Mouse (Mus musculus) CH12.LX (cell line): Measurements from ENCODE around the gene Scfd2. TPM values are rescaled to one million over a fixed set of nuclear protein-coding genes. Genes with fewer than 3 reads are reported as not detected.
A peak's percentile ranks its signal among the peaks of the same experiment; 100 is the strongest.

Source experiments
- DNase-seq: peaks from one replicate; pipeline ENCODE4 v3.0.0-alpha.2; 2013; ENCODE audit errors: extremely low read depth
- H3K27ac ChIP-seq: 2 replicates; pipeline ENCODE4 v1.5.1; 2012; ENCODE audit warnings: low read depth, mild to moderate bottlenecking, control low read depth, moderate library complexity; ENCODE audit not compliant: insufficient read depth
- H3K27me3 ChIP-seq: replicated peaks from 2 replicates; pipeline ENCODE3; 2012; ENCODE audit warnings: inconsistent platforms
- H3K36me3 ChIP-seq, 2 experiments: replicated peaks in 1 of 2; 2 replicates each; pipeline versions ENCODE3 to v1.6.1; 2012; ENCODE audit warnings: inconsistent platforms in 1 of 2, low read length in 1 of 2, mild to moderate bottlenecking in 1 of 2, mixed read lengths in 1 of 2, moderate library complexity in 1 of 2; ENCODE audit not compliant: control insufficient read depth in 1 of 2, insufficient read depth in 1 of 2
- H3K4me1 ChIP-seq, 2 experiments: 2 replicates each; pipeline ENCODE4 v1.6.1; 2012; ENCODE audit warnings: inconsistent platforms in 1 of 2, moderate library complexity in 1 of 2; ENCODE audit not compliant: insufficient read depth in 2 of 2, control insufficient read depth in 1 of 2
- H3K4me2 ChIP-seq: 2 replicates; pipeline ENCODE4 v1.6.1; 2012; ENCODE audit warnings: low read depth, mild to moderate bottlenecking, control low read depth; ENCODE audit not compliant: poor library complexity, insufficient read depth, severe bottlenecking
- H3K4me3 ChIP-seq, 3 experiments: fragments of 150-350 bp in 1 of 3; sonication (generic) in 1 of 3; replicated peaks in 1 of 3; 2 replicates each; pipeline versions ENCODE3 to v1.5.1; 2011 to 2012; ENCODE audit warnings: low read depth in 2 of 3, low read length in 2 of 3, mild to moderate bottlenecking in 2 of 3, moderate library complexity in 2 of 3, control low read depth in 1 of 3, improper control_type of control experiment in 1 of 3, inconsistent platforms in 1 of 3, mixed read lengths in 1 of 3; ENCODE audit not compliant: poor library complexity in 1 of 3
- H3K79me2 ChIP-seq: replicated peaks from 2 replicates; pipeline ENCODE4 v1.6.1; 2012; ENCODE audit warnings: mild to moderate bottlenecking, moderate library complexity; ENCODE audit not compliant: control insufficient read depth, poor library complexity, insufficient read depth, severe bottlenecking; ENCODE audit errors: extremely low read depth
- H3K9ac ChIP-seq: 2 replicates; pipeline ENCODE4 v1.6.1; 2012; ENCODE audit warnings: low read depth, mild to moderate bottlenecking, control low read depth, moderate library complexity; ENCODE audit not compliant: insufficient read depth
- H3K9me3 ChIP-seq: replicated peaks from 2 replicates; pipeline ENCODE3; 2012; ENCODE audit warnings: low read length, inconsistent platforms, mixed read lengths
- BHLHE40 ChIP-seq: IDR thresholded peaks from 2 replicates; pipeline ENCODE4 v1.6.1; 2011; ENCODE audit warnings: mild to moderate bottlenecking, low read depth, low read length, improper control_type of control experiment
- CHD1 ChIP-seq: IDR thresholded peaks from 2 replicates; pipeline ENCODE4 v1.6.1; 2012; ENCODE audit warnings: low read depth, low read length, improper control_type of control experiment, inconsistent platforms
- CHD2 ChIP-seq: IDR thresholded peaks from 2 replicates; pipeline ENCODE4 v1.6.1; 2011; ENCODE audit warnings: low read length, improper control_type of control experiment
- CTCF ChIP-seq, 2 experiments: IDR thresholded peaks in 1 of 2; conservative IDR thresholded peaks in 1 of 2; 2 replicates each; pipeline ENCODE4 v1.5.1; 2011 to 2012; ENCODE audit warnings: low read depth in 2 of 2, low read length in 2 of 2, improper control_type of control experiment in 1 of 2, inconsistent platforms in 1 of 2, mild to moderate bottlenecking in 1 of 2, moderate library complexity in 1 of 2
- E2F4 ChIP-seq: IDR thresholded peaks from 2 replicates; pipeline ENCODE4 v1.6.1; 2011; ENCODE audit warnings: low read depth, low read length, improper control_type of control experiment; ENCODE audit not compliant: insufficient replicate concordance
- ELF1 ChIP-seq: IDR thresholded peaks from 2 replicates; pipeline ENCODE4 v1.6.1; 2014; ENCODE audit warnings: low read depth, mild to moderate bottlenecking, inconsistent platforms, low read length, improper control_type of control experiment
- EP300 ChIP-seq: IDR thresholded peaks from 2 replicates; pipeline ENCODE4 v1.6.1; 2011; ENCODE audit warnings: low read length, improper control_type of control experiment
- ETS1 ChIP-seq: conservative IDR thresholded peaks from 2 replicates; pipeline ENCODE4 v1.6.1; 2012; ENCODE audit warnings: low read depth, mild to moderate bottlenecking, inconsistent platforms, low read length, improper control_type of control experiment, moderate library complexity
- GABPA ChIP-seq: IDR thresholded peaks from 2 replicates; pipeline ENCODE4 v1.6.1; 2012; ENCODE audit warnings: low read depth, low read length, improper control_type of control experiment, inconsistent platforms; ENCODE audit not compliant: insufficient replicate concordance
- HCFC1 ChIP-seq: IDR thresholded peaks from 2 replicates; pipeline ENCODE4 v1.6.1; 2012; ENCODE audit warnings: low read depth, mild to moderate bottlenecking, inconsistent platforms, low read length, improper control_type of control experiment
- IRF4 ChIP-seq: IDR thresholded peaks from 2 replicates; pipeline ENCODE4 v1.6.1; 2014; ENCODE audit warnings: low read depth, mild to moderate bottlenecking, inconsistent platforms, low read length, improper control_type of control experiment
- JUN ChIP-seq: IDR thresholded peaks from 2 replicates; pipeline ENCODE4 v1.6.1; 2011; ENCODE audit warnings: low read depth, mild to moderate bottlenecking, low read length, improper control_type of control experiment, moderate library complexity; ENCODE audit not compliant: insufficient read depth
- JUND ChIP-seq: conservative IDR thresholded peaks from 2 replicates; pipeline ENCODE4 v1.6.1; 2011; ENCODE audit warnings: low read depth, low read length, improper control_type of control experiment
- KAT2A ChIP-seq: IDR thresholded peaks from 2 replicates; pipeline ENCODE4 v1.6.1; 2012; ENCODE audit warnings: low read length, improper control_type of control experiment, inconsistent platforms; ENCODE audit not compliant: insufficient replicate concordance
- MAFK ChIP-seq: IDR thresholded peaks from 2 replicates; pipeline ENCODE4 v1.6.1; 2011; ENCODE audit warnings: low read length, improper control_type of control experiment; ENCODE audit not compliant: insufficient replicate concordance
- MAX ChIP-seq: IDR thresholded peaks from 2 replicates; pipeline ENCODE4 v1.6.1; 2011; ENCODE audit warnings: low read length, improper control_type of control experiment
- MAZ ChIP-seq: IDR thresholded peaks from 2 replicates; pipeline ENCODE4 v1.6.1; 2012; ENCODE audit warnings: low read depth, mild to moderate bottlenecking, inconsistent platforms, low read length, improper control_type of control experiment, moderate library complexity
- MEF2A ChIP-seq: IDR thresholded peaks from 2 replicates; pipeline ENCODE4 v1.6.1; 2014; ENCODE audit warnings: low read depth, mild to moderate bottlenecking, inconsistent platforms, low read length, improper control_type of control experiment, borderline replicate concordance
- MXI1 ChIP-seq: IDR thresholded peaks from 2 replicates; pipeline ENCODE4 v1.6.1; 2011; ENCODE audit warnings: mild to moderate bottlenecking, low read depth, low read length, improper control_type of control experiment
- MYC ChIP-seq: IDR thresholded peaks from 2 replicates; pipeline ENCODE4 v1.6.1; 2011; ENCODE audit warnings: low read depth, mild to moderate bottlenecking, improper control_type of control experiment, low read length
- NELFE ChIP-seq: IDR thresholded peaks from 2 replicates; pipeline ENCODE4 v1.6.1; 2011; ENCODE audit warnings: low read depth, low read length, improper control_type of control experiment
- NRF1 ChIP-seq: IDR thresholded peaks from 2 replicates; pipeline ENCODE4 v1.6.1; 2014; ENCODE audit warnings: low read depth, mild to moderate bottlenecking, inconsistent platforms, low read length, improper control_type of control experiment, moderate library complexity
- PAX5 ChIP-seq: IDR thresholded peaks from 2 replicates; pipeline ENCODE4 v1.6.1; 2012; ENCODE audit warnings: low read length, inconsistent platforms, mixed read lengths
- POLR2A ChIP-seq: IDR thresholded peaks from 2 replicates; pipeline ENCODE4 v1.6.1; 2011; ENCODE audit warnings: low read depth, mild to moderate bottlenecking, improper control_type of control experiment, low read length
- POLR2AphosphoS2 ChIP-seq: IDR thresholded peaks from 2 replicates; pipeline ENCODE4 v1.6.1; 2011; ENCODE audit warnings: low read depth, low read length, improper control_type of control experiment
- RAD21 ChIP-seq: IDR thresholded peaks from 2 replicates; pipeline ENCODE4 v1.6.1; 2011; ENCODE audit warnings: low read depth, mild to moderate bottlenecking, low read length, improper control_type of control experiment, moderate library complexity
- RCOR1 ChIP-seq: conservative IDR thresholded peaks from 2 replicates; pipeline ENCODE4 v1.6.1; 2012; ENCODE audit warnings: low read depth, mild to moderate bottlenecking, inconsistent platforms, low read length, improper control_type of control experiment
- SIN3A ChIP-seq: IDR thresholded peaks from 2 replicates; pipeline ENCODE4 v1.6.1; 2012; ENCODE audit warnings: low read length, improper control_type of control experiment, inconsistent platforms
- SMC3 ChIP-seq: IDR thresholded peaks from 2 replicates; pipeline ENCODE4 v1.6.1; 2011; ENCODE audit warnings: low read depth, low read length, improper control_type of control experiment
- TBP ChIP-seq: conservative IDR thresholded peaks from 2 replicates; pipeline ENCODE4 v1.6.1; 2011; ENCODE audit warnings: low read depth, low read length, improper control_type of control experiment
- TCF12 ChIP-seq: IDR thresholded peaks from 2 replicates; pipeline ENCODE4 v1.6.1; 2014; ENCODE audit warnings: low read depth, mild to moderate bottlenecking, inconsistent platforms, low read length, improper control_type of control experiment
- UBTF ChIP-seq: IDR thresholded peaks from 2 replicates; pipeline ENCODE4 v1.6.1; 2012; ENCODE audit warnings: low read depth, mild to moderate bottlenecking, inconsistent platforms, low read length, improper control_type of control experiment, moderate library complexity
- USF1 ChIP-seq: IDR thresholded peaks from 2 replicates; pipeline ENCODE4 v1.6.1; 2014; ENCODE audit warnings: low read depth, mild to moderate bottlenecking, inconsistent platforms, low read length, improper control_type of control experiment
- USF2 ChIP-seq: conservative IDR thresholded peaks from 2 replicates; pipeline ENCODE4 v1.6.1; 2011; ENCODE audit warnings: low read depth, low read length, improper control_type of control experiment
- ZC3H11A ChIP-seq: IDR thresholded peaks from 2 replicates; pipeline ENCODE4 v1.6.1; 2012; ENCODE audit warnings: low read depth, mild to moderate bottlenecking, inconsistent platforms, low read length, improper control_type of control experiment
- ZKSCAN1 ChIP-seq: IDR thresholded peaks from 2 replicates; pipeline ENCODE4 v1.6.1; 2012; ENCODE audit warnings: low read depth, inconsistent platforms, low read length, improper control_type of control experiment, borderline replicate concordance
- ZMIZ1 ChIP-seq: IDR thresholded peaks from 2 replicates; pipeline ENCODE4 v1.6.1; 2012; ENCODE audit warnings: low read depth, mild to moderate bottlenecking, inconsistent platforms, low read length, improper control_type of control experiment
- ZNF384 ChIP-seq: IDR thresholded peaks from 2 replicates; pipeline ENCODE4 v1.6.1; 2012; ENCODE audit warnings: low read depth, low read length, improper control_type of control experiment, inconsistent platforms
- dilution Hi-C: fragments of 300-500 bp; cut with MboI; formaldehyde crosslinking; loops from 2 replicates; pipeline ENCODE4 v1.14.3; 2020; ENCODE audit warnings: low sequenced_read_pairs; ENCODE audit not compliant: extremely low pct_unique_long_range_greater_than_20kb, extremely low pct_ligation_motif_present
- in situ Hi-C: fragments of 300-500 bp; cut with MboI; formaldehyde crosslinking; loops from 3 replicates; pipeline ENCODE4 v1.14.3; 2019; ENCODE audit warnings: low sequenced_read_pairs, low pct_ligation_motif_present, low pct_unique_long_range_greater_than_20kb, mixed read lengths
- polyA plus RNA-seq: library from polyadenylated mRNA; unstranded; fragments of >175 nt; gene quantifications from 2 replicates; pipeline ENCODE4 v1.2.1, GENCODE M21; 2012; ENCODE audit warnings: low read depth; ENCODE audit not compliant: insufficient read length
- total RNA-seq, 2 experiments: library from RNA; depleted of rRNA; stranded (reverse); fragments of 300-350 nt in 1 of 2; fragments of >200 nt in 1 of 2; gene quantifications; 2 replicates each; pipeline ENCODE4 v1.2.3; 2012 to 2014

The Scfd2 gene
- total RNA-seq (2012; rRNA removed), result 13.2 and 22.2 TPM in 2 replicates
- total RNA-seq (2014; rRNA removed), result 17.4 and 18.0 TPM in 2 replicates
- 13.1 and 14.4 TPM in 2 replicates for polyA plus RNA-seq

- Histone ChIP-seq H3K4me2 (peak within 1 kb of the TSS; percentile 72), H3K27me3 (no peaks in the 10 kb centered on the region), H3K36me3 (peaks cover 0 to 6% of the 10 kb centered on the region in 2 experiments), H3K9me3 (no peaks in the 10 kb centered on the region), H3K27ac (no peak within 1 kb of the TSS), H3K9ac (peak within 1 kb of the TSS; percentile 59), H3K4me1 (peaks cover 5 to 34% of the 10 kb centered on the region in 2 experiments; a peak in 3 of 4 replicates), H3K79me2 (peaks cover 14% of the 10 kb centered on the region), H3K4me3 (peak within 1 kb of the TSS; percentile 86 to 94 (median 92))
- dilution Hi-C loops (no loop called here), in situ Hi-C loops (no loop called here)
- TF ChIP-seq ZKSCAN1 (no peak), TCF12 (peak; percentile 56), MAZ (no peak), SMC3 (no peak), MAX (peak; percentile 99), MYC (peak; percentile 81; the same call in 1 of the 2 replicates), CHD1 (no peak), KAT2A (peak; percentile 69; the same call in 1 of the 2 replicates), EP300 (no peak), JUND (no peak), ELF1 (peak; percentile 98), IRF4 (no peak), ZMIZ1 (peak; percentile 73; the same call in 1 of the 2 replicates), POLR2AphosphoS2 (peak; percentile 84), NRF1 (no peak), MAFK (no peak), UBTF (no peak), CHD2 (peak; percentile 67; the same call in 1 of the 2 replicates), PAX5 (no peak), RCOR1 (no peak), MXI1 (peak; percentile 100), POLR2A (peak; percentile 88), USF2 (peak; percentile 58; the same call in 1 of the 2 replicates), USF1 (peak; percentile 72), MEF2A (no peak), ETS1 (no peak), SIN3A (peak; percentile 100), NELFE (peak; percentile 81), JUN (no peak), BHLHE40 (no peak), RAD21 (no peak), E2F4 (no peak; the same call in 1 of the 2 replicates), ZNF384 (no peak), GABPA (no peak; the same call in 1 of the 2 replicates), TBP (peak; percentile 68), HCFC1 (peak; percentile 84), CTCF (conservative IDR thresholded peaks at IDR 0.05 in 1 of 2, IDR thresholded peaks at IDR 0.05 in 1 of 2; ENCODE audit: low read depth in 2 of 2, low read length in 2 of 2) (no peak), ZC3H11A (no peak)
- DNase-seq, result peak; percentile 95
These were observed at the start of gene Scfd2 for GRCm38 (mm10) chr5:74531630-74532280. Scfd2 (minus strand) TSS chr5:74531759.
